Mouse (Mus musculus): ENCODE measurements around the gene Arid5a. TPM values are rescaled to one million over a fixed set of nuclear protein-coding genes. Genes with fewer than 3 reads are reported as not detected.

Arid5a gene
- polyA plus RNA-seq, 1 experiment from 2014 or later, result 3.8 TPM

DNA sequence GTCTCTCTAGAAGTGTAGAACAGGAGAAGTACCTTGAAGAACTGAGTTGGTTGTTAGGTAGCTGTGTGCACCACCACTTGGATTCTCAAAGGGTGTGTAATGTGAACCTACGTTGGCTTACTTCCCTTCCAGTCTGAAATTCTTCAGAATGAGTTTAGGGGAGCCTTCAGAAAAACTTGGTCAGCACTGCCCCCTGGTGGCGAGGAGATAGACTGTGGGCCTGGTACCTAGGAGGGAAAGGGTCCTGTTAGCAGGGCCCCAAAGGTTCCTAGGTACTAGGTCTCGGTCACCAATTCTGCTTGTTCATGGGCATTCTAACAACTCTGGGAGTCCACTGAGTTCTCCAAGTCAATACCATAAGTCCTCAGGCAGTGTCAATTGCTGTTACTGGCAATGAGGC, 28.3 kb upstream of the Arid5a start:
- WGBS, result 21% methylated on average over 3 of the region's 3 CpGs
- Histone ChIP-seq H3K27ac (ENCODE audit: low read length) (no peak overlapping the region), H3K27me3 (replicated peaks; ENCODE audit: control insufficient read depth, insufficient read depth, low read length) (no peaks in the 10 kb centered on the region), H3K4me3 (replicated peaks; ENCODE audit: low read length) (no peak overlapping the region), H3K9me3 (ENCODE audit: control insufficient read depth, low read length) (no peaks in the 10 kb centered on the region), H3K9ac (replicated peaks; ENCODE audit: low read depth, low read length) (no peak overlapping the region), H3K36me3 (ENCODE audit: control insufficient read depth, insufficient read depth) (no peaks in the 10 kb centered on the region), H3K4me1 (replicated peaks; ENCODE audit: control insufficient read depth, insufficient read depth, low read length) (no peaks in the 10 kb centered on the region), H3K4me2 (ENCODE audit: low read length) (no peak overlapping the region)
- no peak for ATAC-seq

DNA sequence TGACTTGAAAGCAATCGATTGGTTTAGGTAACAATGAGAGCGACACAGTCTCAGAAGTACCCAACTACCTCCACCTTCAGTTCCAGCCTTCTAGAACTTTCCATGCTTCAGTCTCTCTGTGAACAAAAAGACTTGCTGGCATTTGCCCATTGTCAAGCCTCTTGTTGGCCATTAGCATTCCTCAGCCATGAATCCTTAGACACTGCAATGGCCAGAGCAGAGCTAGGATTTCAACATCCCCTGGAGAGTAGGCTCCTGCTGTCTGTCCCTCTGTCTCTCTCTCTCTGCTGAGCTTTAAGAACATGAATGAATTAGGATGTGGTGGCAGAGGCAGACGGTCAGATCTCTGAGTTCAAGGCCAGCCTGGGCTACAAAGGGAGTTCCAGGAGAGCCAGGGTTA, 26.6 kb upstream of the Arid5a start:
- Histone ChIP-seq H3K4me2 (ENCODE audit: low read length) (no peak overlapping the region), H3K9me3 (ENCODE audit: control insufficient read depth, low read length) (no peaks in the 10 kb centered on the region), H3K36me3 (ENCODE audit: control insufficient read depth, insufficient read depth) (no peaks in the 10 kb centered on the region), H3K4me3 (replicated peaks; ENCODE audit: low read length) (no peak overlapping the region), H3K27me3 (replicated peaks; ENCODE audit: control insufficient read depth, insufficient read depth, low read length) (no peaks in the 10 kb centered on the region), H3K4me1 (replicated peaks; ENCODE audit: control insufficient read depth, insufficient read depth, low read length) (no peaks in the 10 kb centered on the region), H3K27ac (ENCODE audit: low read length) (no peak overlapping the region), H3K9ac (replicated peaks; ENCODE audit: low read depth, low read length) (no peak overlapping the region)
- WGBS, result 79% methylated on average over 3 of the region's 3 CpGs
- no peak for ATAC-seq

DNA sequence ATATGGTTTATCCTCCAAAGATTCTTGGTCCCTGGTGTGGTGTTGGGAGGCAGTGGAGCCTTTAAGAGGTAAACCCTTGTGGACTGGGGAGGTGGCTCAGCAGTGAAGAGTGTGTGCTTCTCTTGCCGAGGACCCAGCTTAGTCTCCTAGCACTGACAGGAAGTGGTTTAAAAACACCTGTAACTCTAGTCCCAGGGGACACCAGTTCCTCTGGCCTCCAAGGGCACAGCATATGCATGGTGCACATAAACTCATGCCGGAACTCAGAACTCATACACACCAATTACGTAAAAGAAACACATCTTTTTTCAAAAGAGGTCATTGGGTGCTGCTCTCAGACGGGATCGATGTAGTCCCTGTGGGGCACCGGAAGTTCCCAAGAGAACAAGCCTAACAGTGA, 25.7 kb upstream of the Arid5a start:
- H3K4me2 ChIP-seq (ENCODE audit: low read length), result no peak overlapping the region
- no peaks in the 10 kb centered on the region for H3K9me3 ChIP-seq (ENCODE audit: control insufficient read depth, low read length)
- 91% methylated on average over 6 of the region's 6 CpGs for WGBS
- H3K27ac ChIP-seq (ENCODE audit: low read length), result no peak overlapping the region
- H3K4me1 ChIP-seq (replicated peaks; ENCODE audit: control insufficient read depth, insufficient read depth, low read length), result no peaks in the 10 kb centered on the region
- H3K4me3 ChIP-seq (replicated peaks; ENCODE audit: low read length), result no peak overlapping the region
- no peaks in the 10 kb centered on the region for H3K36me3 ChIP-seq (ENCODE audit: control insufficient read depth, insufficient read depth)
- H3K9ac ChIP-seq (replicated peaks; ENCODE audit: low read depth, low read length), result no peak overlapping the region
- ATAC-seq, result no peak
- H3K27me3 ChIP-seq (replicated peaks; ENCODE audit: control insufficient read depth, insufficient read depth, low read length), result no peaks in the 10 kb centered on the region

DNA sequence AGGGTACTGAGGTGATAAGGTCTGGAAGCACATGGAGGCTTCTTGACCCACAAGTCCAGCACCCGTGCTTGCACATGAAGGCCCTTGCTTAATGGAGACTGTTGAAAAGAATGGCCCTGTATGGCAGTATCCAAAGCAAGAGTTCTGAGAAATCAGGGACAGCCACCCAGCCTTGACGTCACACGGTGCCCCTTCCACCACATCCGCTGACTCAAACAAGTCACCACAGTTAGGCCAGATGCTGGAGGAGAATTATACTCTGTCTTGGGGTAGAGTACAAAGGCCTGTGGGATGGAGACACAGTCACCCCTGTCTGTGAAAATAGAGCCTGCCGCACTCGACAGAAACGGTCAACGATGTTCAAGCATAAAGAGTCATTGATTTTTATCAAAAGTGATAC, 14.1 kb upstream of the Arid5a start:
- Histone ChIP-seq H3K9me3 (ENCODE audit: control insufficient read depth, low read length) (no peaks in the 10 kb centered on the region), H3K36me3 (ENCODE audit: control insufficient read depth, insufficient read depth) (no peaks in the 10 kb centered on the region), H3K4me3 (replicated peaks; ENCODE audit: low read length) (no peak overlapping the region), H3K27me3 (replicated peaks; ENCODE audit: control insufficient read depth, insufficient read depth, low read length) (no peaks in the 10 kb centered on the region), H3K4me1 (replicated peaks; ENCODE audit: control insufficient read depth, insufficient read depth, low read length) (no peaks in the 10 kb centered on the region), H3K9ac (replicated peaks; ENCODE audit: low read depth, low read length) (no peak overlapping the region), H3K27ac (ENCODE audit: low read length) (no peak overlapping the region), H3K4me2 (ENCODE audit: low read length) (no peak overlapping the region)
- no peak for ATAC-seq
- WGBS, result 89% methylated on average over 8 of the region's 8 CpGs

DNA sequence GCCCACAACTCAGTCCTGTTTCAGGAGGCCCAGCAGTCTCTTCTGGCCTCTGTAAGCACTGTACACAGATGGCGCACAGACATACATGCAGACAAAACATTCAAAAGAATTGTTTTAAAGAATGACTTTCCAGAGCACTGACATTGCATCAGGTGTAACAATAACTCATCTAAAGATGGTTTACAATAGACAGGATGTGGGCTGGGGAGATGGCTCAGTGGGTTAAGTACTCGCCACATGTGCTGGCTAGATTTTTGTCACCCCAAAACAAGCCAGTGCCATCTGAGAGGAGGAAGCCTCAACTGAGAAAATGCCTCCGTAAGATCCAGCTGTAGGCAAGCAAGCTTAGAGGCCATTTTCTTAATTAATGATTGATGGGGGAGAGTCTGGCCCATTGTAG, 13.1 kb upstream of the Arid5a start:
- Histone ChIP-seq H3K4me1 (replicated peaks; ENCODE audit: control insufficient read depth, insufficient read depth, low read length) (no peaks in the 10 kb centered on the region), H3K27ac (ENCODE audit: low read length) (no peak overlapping the region), H3K9ac (replicated peaks; ENCODE audit: low read depth, low read length) (no peak overlapping the region), H3K9me3 (ENCODE audit: control insufficient read depth, low read length) (no peaks in the 10 kb centered on the region), H3K27me3 (replicated peaks; ENCODE audit: control insufficient read depth, insufficient read depth, low read length) (peaks cover under 1% of the 10 kb centered on the region; the same call in 1 of the 2 replicates), H3K36me3 (ENCODE audit: control insufficient read depth, insufficient read depth) (no peaks in the 10 kb centered on the region), H3K4me3 (replicated peaks; ENCODE audit: low read length) (no peak overlapping the region), H3K4me2 (ENCODE audit: low read length) (no peak overlapping the region)
- ATAC-seq, result no peak
- WGBS, result 80% methylated on average over 3 of the region's 3 CpGs

GRCm38 (mm10) chr1:36296466-36297149, 10.9 kb upstream of the Arid5a start:
- Histone ChIP-seq H3K27ac (ENCODE audit: low read length) (no peak overlapping the region), H3K27me3 (replicated peaks; ENCODE audit: control insufficient read depth, insufficient read depth, low read length) (peaks cover 3% of the 10 kb centered on the region; the same call in 1 of the 2 replicates), H3K9ac (replicated peaks; ENCODE audit: low read depth, low read length) (no peak overlapping the region), H3K36me3 (ENCODE audit: control insufficient read depth, insufficient read depth) (no peaks in the 10 kb centered on the region), H3K9me3 (ENCODE audit: control insufficient read depth, low read length) (no peaks in the 10 kb centered on the region), H3K4me1 (replicated peaks; ENCODE audit: control insufficient read depth, insufficient read depth, low read length) (no peaks in the 10 kb centered on the region), H3K4me2 (ENCODE audit: low read length) (no peak overlapping the region), H3K4me3 (replicated peaks; ENCODE audit: low read length) (no peak overlapping the region)
- peak; percentile 63 for ATAC-seq
- 72% methylated on average over 9 of the region's 9 CpGs for WGBS

- Histone ChIP-seq H3K9ac (replicated peaks; ENCODE audit: low read depth, low read length) (no peak overlapping the region), H3K4me2 (ENCODE audit: low read length) (no peak overlapping the region), H3K4me3 (replicated peaks; ENCODE audit: low read length) (no peak overlapping the region), H3K27me3 (replicated peaks; ENCODE audit: control insufficient read depth, insufficient read depth, low read length) (peaks cover 3% of the 10 kb centered on the region), H3K9me3 (ENCODE audit: control insufficient read depth, low read length) (no peaks in the 10 kb centered on the region), H3K36me3 (ENCODE audit: control insufficient read depth, insufficient read depth) (no peaks in the 10 kb centered on the region), H3K27ac (ENCODE audit: low read length) (no peak overlapping the region), H3K4me1 (replicated peaks; ENCODE audit: control insufficient read depth, insufficient read depth, low read length) (peaks cover 5% of the 10 kb centered on the region)
- no peak for ATAC-seq
- 82% methylated on average over 4 of the region's 4 CpGs for WGBS
Observed at GRCm38 (mm10) chr1:36298107-36298506, 9.4 kb upstream of the Arid5a start.

- H3K4me2 ChIP-seq (ENCODE audit: low read length), result no peak overlapping the region
- no peak overlapping the region for H3K4me3 ChIP-seq (replicated peaks; ENCODE audit: low read length)
- H3K27ac ChIP-seq (ENCODE audit: low read length), result no peak overlapping the region
- no peak overlapping the region for H3K9ac ChIP-seq (replicated peaks; ENCODE audit: low read depth, low read length)
- no peak for ATAC-seq
- H3K27me3 ChIP-seq (replicated peaks; ENCODE audit: control insufficient read depth, insufficient read depth, low read length), result peaks cover 3% of the 10 kb centered on the region
- no peaks in the 10 kb centered on the region for H3K9me3 ChIP-seq (ENCODE audit: control insufficient read depth, low read length)
- no peaks in the 10 kb centered on the region for H3K36me3 ChIP-seq (ENCODE audit: control insufficient read depth, insufficient read depth)
- WGBS, result 22% methylated on average over 13 of the region's 13 CpGs
- peaks cover 7% of the 10 kb centered on the region for H3K4me1 ChIP-seq (replicated peaks; ENCODE audit: control insufficient read depth, insufficient read depth, low read length)
Observed at GRCm38 (mm10) chr1:36299126-36299525, 8.4 kb upstream of the Arid5a start.

GRCm38 (mm10) chr1:36299676-36300075, 7.9 kb upstream of the Arid5a start:
- no peak overlapping the region for H3K9ac ChIP-seq (replicated peaks; ENCODE audit: low read depth, low read length)
- no peaks in the 10 kb centered on the region for H3K36me3 ChIP-seq (ENCODE audit: control insufficient read depth, insufficient read depth)
- no peaks in the 10 kb centered on the region for H3K9me3 ChIP-seq (ENCODE audit: control insufficient read depth, low read length)
- H3K4me2 ChIP-seq (ENCODE audit: low read length), result no peak overlapping the region
- no peak overlapping the region for H3K27ac ChIP-seq (ENCODE audit: low read length)
- H3K4me3 ChIP-seq (replicated peaks; ENCODE audit: low read length), result no peak overlapping the region
- 80% methylated on average over 2 of the region's 2 CpGs for WGBS
- peaks cover 3% of the 10 kb centered on the region for H3K27me3 ChIP-seq (replicated peaks; ENCODE audit: control insufficient read depth, insufficient read depth, low read length)
- peaks cover 7% of the 10 kb centered on the region for H3K4me1 ChIP-seq (replicated peaks; ENCODE audit: control insufficient read depth, insufficient read depth, low read length)
- no peak for ATAC-seq

DNA sequence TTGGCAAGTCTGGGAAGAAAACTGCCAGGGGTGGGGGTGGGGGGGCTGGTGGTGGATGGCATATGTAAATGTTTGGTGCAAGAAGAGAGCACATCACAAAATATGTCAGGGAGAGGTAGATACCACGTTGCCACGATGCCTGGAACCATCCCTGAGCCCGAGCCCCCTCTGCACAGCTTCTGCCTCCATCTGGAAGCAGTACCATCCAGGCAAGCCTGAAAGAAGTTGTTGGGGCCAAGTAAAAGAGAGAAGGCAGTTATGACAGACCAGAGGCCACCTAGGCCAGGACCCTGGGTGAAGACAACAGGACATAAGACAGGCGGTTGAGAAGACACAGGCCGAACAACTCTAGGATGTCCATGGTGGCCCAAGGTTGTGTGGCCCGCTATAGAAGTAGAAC, 7.0 kb upstream of the Arid5a start:
- peaks cover 3% of the 10 kb centered on the region for H3K27me3 ChIP-seq (replicated peaks; ENCODE audit: control insufficient read depth, insufficient read depth, low read length)
- H3K36me3 ChIP-seq (ENCODE audit: control insufficient read depth, insufficient read depth), result no peaks in the 10 kb centered on the region
- H3K4me3 ChIP-seq (replicated peaks; ENCODE audit: low read length), result no peak overlapping the region
- no peak overlapping the region for H3K27ac ChIP-seq (ENCODE audit: low read length)
- H3K9me3 ChIP-seq (ENCODE audit: control insufficient read depth, low read length), result no peaks in the 10 kb centered on the region
- H3K4me2 ChIP-seq (ENCODE audit: low read length), result no peak overlapping the region
- ATAC-seq, result no peak
- peaks cover 7% of the 10 kb centered on the region for H3K4me1 ChIP-seq (replicated peaks; ENCODE audit: control insufficient read depth, insufficient read depth, low read length)
- no peak overlapping the region for H3K9ac ChIP-seq (replicated peaks; ENCODE audit: low read depth, low read length)
- WGBS, result 87% methylated on average over 6 of the region's 6 CpGs

Data from forebrain, embryonic 16.5 days (tissue).